Mouse (Mus musculus) stomach, postnatal 0 days (tissue): ENCODE measurements around the gene Zbtb37.

Experiments
- CTCF ChIP-seq: IDR thresholded peaks from 2 replicates; pipeline ENCODE4 v1.5.1; 2016; ENCODE audit warnings: antibody characterized with exemption, low read depth, mild to moderate bottlenecking, moderate library complexity
- EP300 ChIP-seq: optimal IDR thresholded peaks from 2 replicates; pipeline ENCODE3; 2016; ENCODE audit warnings: antibody characterized with exemption

DNA sequence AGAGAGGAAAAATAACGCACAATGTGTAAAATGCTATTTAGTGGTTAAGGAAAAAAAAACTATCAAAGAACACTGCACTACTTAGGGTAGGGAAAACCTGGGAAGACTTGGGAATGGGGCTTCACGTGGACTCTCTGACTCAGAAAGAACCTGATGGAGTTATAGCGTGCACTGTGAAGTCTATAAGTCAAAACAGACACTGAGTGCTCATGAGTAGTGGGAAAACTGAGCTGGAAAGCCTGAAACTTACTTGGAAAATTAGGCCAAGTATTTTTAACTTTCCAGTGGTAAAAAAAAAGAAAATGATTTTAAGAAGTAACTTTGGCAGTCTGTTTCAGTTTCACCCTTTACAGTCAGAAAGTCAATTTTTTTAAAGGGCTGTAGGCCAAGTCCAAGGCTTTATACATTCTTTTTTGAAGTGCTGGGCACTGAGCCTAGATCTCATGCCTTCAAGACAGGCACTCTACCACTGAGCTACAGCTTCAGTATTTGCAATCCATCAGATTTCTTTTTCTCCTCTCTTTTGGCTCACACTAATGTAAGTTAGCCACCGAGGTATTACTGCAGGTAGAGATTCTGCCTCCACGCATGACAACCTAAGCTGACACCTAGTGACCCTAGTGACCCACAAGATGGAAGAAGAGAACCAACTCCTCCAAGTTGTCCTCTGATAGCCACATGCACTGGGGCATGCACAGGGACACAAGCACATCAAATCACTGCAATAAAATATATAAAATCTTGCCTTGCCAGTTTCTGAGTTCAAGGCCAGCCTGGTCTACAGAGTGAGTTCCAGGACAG is 9.0 kb downstream of the Zbtb37 start:
- TF ChIP-seq CTCF, result no peak
- TF ChIP-seq EP300, result no peak
